Mouse (Mus musculus): ENCODE measurements around the gene Vamp2. TPM values are rescaled to one million over a fixed set of nuclear protein-coding genes. Genes with fewer than 3 reads are reported as not detected.

The Vamp2 gene
- total RNA-seq, 4 experiments from 2014 or later: 57.1 to 72.2 (median 68.6) TPM

DNA sequence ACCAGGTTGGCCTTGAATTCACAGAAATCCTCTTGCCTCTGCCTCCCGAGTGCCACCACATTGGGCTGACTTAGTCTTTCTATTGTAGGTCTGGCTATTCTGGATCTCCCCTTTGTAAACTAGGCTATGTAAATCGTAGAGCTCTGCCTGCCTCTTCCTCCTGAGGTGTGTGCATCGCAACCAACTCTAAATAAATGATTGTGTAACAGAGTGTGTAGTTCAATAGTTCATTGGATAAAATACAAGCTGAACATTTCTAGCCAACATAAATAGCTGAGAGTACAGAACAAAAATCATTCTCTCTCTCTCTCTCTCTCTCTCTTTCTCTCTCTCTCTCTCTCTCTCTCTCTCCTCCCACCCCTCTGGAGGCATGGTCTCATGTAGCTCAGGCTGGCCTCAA lies 26.3 kb downstream of the Vamp2 start:
- DNase-seq (ENCODE audit: low spot score): no peak

GRCm38 (mm10) chr11:69116843-69117242 lies 28.6 kb downstream of the Vamp2 start:
- DNase-seq (ENCODE audit: low spot score): no peak

- peak; percentile 68 for DNase-seq (ENCODE audit: low spot score)
Observed at GRCm38 (mm10) chr11:69117737-69118695, 29.7 kb downstream of the Vamp2 start.

DNA sequence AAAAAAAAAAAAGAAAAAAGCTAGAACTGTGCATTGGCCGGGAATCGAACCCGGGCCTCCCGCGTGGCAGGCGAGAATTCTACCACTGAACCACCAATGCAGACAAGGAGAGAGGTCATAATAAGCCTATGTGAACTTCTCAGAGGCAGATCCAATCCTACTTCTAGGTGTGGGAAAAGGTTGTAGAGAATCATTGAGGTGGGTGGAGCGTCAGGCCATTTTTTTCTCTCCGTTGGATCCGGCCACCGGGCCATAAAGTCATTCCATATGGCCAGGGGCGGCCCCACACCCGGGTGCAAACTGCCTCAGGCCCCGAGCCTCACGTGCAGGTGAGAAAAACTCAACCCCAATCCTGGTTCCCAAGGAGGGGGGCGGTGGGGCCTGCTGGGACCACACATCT lies 30.5 kb downstream of the Vamp2 start:
- DNase-seq (ENCODE audit: low spot score): peak; percentile 97

GRCm38 (mm10) chr11:69119446-69120155 lies 31.3 kb downstream of the Vamp2 start:
- no peak for DNase-seq (ENCODE audit: low spot score)

GRCm38 (mm10) chr11:69120221-69121000 lies 32.1 kb downstream of the Vamp2 start, which contains the start of gene Hes7:
Gene Hes7 (plus strand): TSS chr11:69120404.
- DNase-seq (ENCODE audit: low spot score): no peak

DNA sequence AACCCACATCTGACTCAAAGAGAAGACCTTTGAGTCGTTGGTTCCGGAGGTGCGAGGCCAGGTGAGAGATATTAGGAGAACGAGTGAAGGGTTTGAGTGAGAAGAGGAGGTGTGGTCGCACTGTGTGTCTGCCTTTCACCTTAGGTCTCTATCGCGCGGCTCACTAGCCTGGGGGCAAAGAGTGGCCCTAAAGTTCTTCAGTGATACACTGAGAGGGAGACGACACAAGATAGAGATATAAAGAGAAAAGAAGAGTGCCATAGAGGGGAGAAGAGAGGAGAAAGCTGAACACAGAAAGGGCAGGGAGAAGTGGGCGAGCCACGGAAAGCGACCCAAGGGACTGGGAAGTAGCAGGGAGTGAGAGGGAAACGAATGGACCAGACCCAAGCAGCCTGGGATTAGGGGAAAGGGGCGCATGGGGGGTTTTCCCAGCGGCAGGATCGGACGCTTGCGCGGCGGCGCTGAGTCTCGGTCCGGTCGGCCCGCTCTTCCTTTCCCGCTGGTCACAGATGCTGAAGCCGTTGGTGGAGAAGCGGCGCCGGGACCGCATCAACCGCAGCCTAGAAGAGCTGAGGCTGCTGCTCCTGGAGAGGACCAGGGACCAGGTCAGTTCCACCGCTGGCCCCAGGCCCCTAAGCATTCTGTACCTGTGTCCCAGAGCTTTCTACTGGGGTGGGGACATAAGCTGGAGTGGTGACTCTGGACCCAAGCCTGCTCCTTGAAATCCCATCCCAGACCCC lies 32.9 kb downstream of the Vamp2 start:
- DNase-seq (ENCODE audit: low spot score): no peak

GRCm38 (mm10) chr11:69121741-69122335 lies 33.5 kb downstream of the Vamp2 start:
- peak; percentile 44 for DNase-seq (ENCODE audit: low spot score)

DNA sequence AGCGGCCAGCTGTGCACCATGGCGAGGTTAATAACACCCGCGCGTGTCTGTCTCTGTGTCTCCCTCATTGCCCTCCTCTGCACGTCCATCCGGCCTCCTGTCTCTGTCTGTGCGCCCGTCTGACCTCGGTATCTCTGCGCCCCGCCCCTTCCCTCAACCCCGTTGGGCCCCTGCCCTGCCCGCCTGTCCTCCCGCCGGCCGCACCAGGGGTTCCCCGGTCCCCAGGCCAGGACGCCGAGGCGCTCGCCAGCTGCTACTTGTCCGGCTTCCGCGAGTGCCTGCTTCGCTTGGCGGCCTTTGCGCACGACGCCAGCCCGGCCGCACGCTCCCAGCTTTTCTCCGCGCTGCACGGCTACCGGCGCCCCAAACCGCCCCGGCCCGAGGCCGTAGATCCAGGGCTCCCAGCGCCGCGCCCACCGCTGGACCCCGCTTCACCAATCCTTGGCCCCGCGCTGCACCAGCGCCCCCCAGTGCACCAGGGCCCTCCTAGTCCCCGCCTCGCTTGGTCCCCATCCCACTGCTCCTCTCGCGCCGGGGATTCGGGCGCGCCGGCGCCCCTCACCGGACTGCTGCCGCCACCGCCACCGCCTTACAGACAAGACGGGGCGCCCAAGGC lies 34.2 kb downstream of the Vamp2 start, which contains the start of gene 9130213A22Rik:
TSS of gene 9130213A22Rik (minus strand) at position 254 of the 616 bp plus-strand sequence.
- peak; percentile 91 for DNase-seq (ENCODE audit: low spot score)

GRCm38 (mm10) chr11:69123056-69123692 lies 34.9 kb downstream of the Vamp2 start:
- DNase-seq (ENCODE audit: low spot score): peak; percentile 91

DNA sequence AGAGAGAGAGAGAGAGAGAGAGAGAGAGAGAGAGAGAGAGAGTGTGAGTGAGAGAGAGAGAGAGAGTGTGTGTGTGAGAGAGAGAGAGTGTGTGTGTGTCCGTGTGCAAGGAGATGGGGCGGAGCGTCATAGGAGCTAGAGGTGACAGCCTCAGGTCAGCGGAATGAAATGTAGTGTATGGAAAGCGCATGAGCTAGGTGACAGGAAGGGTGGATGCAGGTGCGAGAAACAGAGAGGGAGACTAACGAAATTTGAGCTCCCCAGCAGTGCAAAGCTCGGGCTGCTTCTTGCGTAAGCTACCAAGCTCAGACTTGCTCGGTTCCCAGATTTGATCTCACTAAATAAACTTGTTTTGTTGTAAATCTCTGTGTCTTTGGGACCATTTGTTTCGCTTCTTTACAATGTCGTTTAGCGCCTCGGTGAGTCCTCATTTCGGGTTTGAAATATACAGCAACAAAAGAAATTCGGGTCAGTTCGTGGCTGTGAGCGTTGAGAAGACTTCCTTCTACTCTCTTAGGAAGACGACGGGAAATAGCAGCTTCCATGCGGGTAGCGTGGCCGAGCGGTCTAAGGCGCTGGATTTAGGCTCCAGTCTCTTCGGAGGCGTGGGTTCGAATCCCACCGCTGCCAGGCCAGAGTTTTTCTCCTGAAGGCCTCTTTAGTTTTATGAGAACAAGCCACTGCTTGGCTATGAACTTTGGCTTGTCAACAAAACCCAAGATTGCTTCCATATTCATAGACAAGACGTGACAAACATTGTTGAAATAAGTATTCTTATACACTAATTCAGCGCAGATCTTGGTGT lies 35.6 kb downstream of the Vamp2 start:
- peak; percentile 94 for DNase-seq (ENCODE audit: low spot score)

GRCm38 (mm10) chr11:69124498-69124847 lies 36.2 kb downstream of the Vamp2 start:
- DNase-seq (ENCODE audit: low spot score): peak; percentile 88

GRCm38 (mm10) chr11:69125041-69125851 lies 37.0 kb downstream of the Vamp2 start:
- DNase-seq (ENCODE audit: low spot score): peak; percentile 90

GRCm38 (mm10) chr11:69125852-69125918 lies 37.4 kb downstream of the Vamp2 start, which contains the start of gene Aloxe3:
Gene Aloxe3 (plus strand): TSS chr11:69125896.
- no peak for DNase-seq (ENCODE audit: low spot score)

- no peak for DNase-seq (ENCODE audit: low spot score)
Observed at GRCm38 (mm10) chr11:69125919-69126705, 37.8 kb downstream of the Vamp2 start.

- DNase-seq (ENCODE audit: low spot score): no peak
Observed at GRCm38 (mm10) chr11:69126706-69127095, 38.4 kb downstream of the Vamp2 start.

DNA sequence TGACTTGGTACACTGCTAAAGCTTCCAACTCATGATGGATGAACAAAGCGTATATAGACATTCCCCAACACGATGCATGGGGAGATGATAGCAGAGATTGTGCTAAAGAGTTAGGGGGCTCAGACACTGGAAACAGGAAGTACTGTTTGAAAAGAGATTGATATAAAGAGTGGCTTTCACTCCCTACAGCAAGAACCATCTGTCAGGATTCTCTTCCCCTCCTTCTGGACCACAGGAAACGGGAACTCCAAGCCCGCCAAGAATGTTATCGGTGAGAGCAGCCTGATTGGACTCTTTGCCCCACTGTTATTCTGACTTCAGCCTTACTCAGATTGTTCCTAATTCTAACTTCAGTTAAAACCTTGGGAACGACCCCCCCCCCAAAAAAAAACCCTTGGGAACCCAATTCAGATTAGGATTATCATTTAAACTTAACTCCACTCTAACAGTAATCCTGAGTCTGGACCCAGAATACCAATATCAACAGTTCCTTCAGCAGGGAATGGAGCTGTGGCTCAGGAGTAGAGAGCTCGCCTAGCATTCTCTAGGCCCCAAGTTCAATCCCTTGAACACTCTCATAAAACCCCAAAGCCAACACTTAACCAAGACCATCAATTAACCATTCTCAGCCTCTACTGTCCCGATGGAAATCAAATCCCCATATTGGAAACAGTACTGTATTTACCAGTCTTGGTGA lies 40.3 kb downstream of the Vamp2 start:
- DNase-seq (ENCODE audit: low spot score): no peak
